Mouse (Mus musculus): ENCODE results near the gene Nudt3. TPM values are rescaled to one million over a fixed set of nuclear protein-coding genes. Genes with fewer than 3 reads are reported as not detected.
A peak's percentile ranks its signal among the peaks of the same experiment; 100 is the strongest.

The Nudt3 gene
- polyA plus RNA-seq, 1 experiment from 2014 or later: 71.2 TPM

DNA sequence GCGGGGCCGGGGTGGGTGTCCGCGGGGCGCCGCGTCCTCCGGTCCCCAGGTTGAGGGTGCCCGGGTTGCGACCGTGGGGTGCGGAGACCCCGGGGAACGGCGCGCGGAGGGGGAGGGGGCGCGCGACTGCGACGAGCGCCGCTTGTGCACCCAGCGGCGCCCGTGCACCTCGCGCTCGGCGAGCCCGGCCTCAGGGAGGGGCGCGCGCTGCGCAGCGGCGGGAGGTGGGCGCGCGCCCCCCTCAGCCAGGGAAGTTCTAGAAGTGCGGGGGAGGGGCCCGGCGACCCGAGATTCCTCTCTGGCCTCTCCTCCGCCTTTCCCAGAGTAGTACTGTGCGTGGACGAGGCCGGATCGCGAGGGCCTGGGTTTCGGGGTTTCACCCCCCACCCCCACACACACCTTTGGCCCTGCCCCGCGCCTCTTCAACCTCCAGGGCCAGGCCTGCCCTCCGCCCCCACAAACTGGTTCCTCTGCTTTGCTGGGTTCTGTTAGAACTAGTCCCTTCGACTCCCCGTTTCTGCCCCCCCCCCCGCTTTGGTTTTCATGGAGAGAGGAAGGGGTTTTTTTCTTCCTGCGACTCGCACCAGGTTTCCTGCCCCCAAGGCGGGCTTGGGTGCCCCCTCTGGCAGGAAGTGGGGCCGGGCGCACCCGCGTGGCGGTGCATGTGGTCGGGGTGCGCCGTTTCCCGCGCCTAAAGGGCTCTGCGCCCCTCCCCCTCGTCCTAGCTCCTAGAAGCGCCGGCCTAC is 65.9 kb downstream of the Nudt3 start:
- Histone ChIP-seq H3K9ac (peak overlapping the region; percentile 84), H3K4me2 (replicated peaks) (peak overlapping the region; percentile 83), H3K36me3 (no peaks in the 10 kb centered on the region), H3K27me3 (replicated peaks) (no peaks in the 10 kb centered on the region), H3K4me1 (replicated peaks) (peaks cover 31% of the 10 kb centered on the region), H3K4me3 (replicated peaks) (peak overlapping the region; percentile 89), H3K9me3 (no peaks in the 10 kb centered on the region), H3K27ac (peak overlapping the region; percentile 95)
- ATAC-seq: peak; percentile 13
- WGBS: under 1% methylated on average over 75 of the region's 75 CpGs

DNA sequence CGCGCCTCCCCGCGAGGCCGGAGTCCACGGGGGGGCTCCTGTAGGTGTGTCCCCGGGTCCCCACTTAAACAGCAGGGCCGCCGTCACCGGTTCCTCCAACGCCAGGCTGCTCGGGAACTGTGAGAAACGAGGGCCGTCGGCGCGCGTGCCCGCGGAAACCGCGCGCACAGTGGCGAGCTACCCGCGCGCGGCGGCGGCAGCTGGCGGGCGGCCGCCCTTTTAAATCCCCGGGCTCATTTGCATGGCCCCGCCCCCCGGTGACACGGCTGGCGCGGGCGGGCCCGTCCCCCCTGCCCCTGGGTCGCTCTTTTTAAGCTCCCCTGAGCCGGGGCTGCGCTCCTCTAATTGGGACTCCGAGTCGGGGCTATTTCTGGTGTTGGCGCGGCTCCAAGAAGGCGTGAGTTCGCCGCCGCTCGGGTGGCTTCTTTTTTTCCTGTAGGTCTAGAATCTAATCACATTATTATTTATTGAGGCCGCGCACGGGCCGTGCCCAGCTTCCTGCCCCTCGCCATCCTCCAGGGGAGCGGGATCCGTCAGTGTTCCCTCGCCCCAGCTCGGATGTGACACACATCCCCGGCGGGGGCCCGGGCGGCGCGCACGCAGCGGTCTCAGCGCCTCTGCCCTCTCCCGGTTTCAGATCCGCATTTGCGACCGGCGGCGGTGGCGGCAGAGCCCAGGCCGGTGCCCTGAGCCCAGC is 66.8 kb downstream of the Nudt3 start, which contains the start of gene Hmga1:
Gene Hmga1, plus strand, starts transcription at position 183 of the 697 bp plus-strand sequence.
- under 1% methylated on average over 79 of the region's 79 CpGs for WGBS

DNA sequence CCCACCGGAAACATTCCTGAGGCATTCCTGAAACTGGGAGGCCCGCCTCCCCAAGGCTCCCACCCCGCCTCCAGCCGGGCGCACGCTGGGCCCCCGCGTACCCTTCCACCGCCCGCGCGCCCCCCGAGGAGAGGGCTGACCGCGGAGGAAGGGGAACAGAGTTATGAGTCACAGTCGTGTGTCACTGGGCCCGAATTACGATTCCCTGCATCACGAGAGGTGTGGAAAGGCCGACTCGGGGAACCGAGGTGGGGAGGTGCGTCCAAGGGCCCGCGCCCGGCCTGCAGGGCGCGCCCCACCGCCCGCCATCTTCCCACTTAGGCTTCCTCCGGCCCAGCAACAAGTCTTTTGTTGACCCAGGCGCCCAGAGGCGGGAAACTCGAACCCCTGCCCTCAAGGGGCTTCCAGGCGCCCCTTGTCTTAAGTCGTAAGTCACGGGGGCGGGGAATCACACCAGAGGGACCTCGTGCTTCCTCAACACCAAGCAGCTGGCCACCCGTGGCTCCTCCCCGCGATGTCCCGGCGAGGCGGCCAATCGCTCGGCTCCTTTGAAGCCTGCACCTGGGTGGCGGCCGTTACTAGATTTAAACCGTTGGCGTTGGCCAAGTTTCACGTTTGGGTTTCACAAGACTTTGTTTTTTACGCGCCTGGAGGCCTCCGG is 67.7 kb downstream of the Nudt3 start:
- no peaks in the 10 kb centered on the region for H3K36me3 ChIP-seq
- H3K4me3 ChIP-seq (replicated peaks): peak overlapping the region; percentile 89
- ATAC-seq: peak; percentile 62
- H3K9me3 ChIP-seq: no peaks in the 10 kb centered on the region
- peak overlapping the region; percentile 84 for H3K9ac ChIP-seq
- no peaks in the 10 kb centered on the region for H3K27me3 ChIP-seq (replicated peaks)
- H3K4me1 ChIP-seq (replicated peaks): peaks cover 20% of the 10 kb centered on the region; the same call in 1 of the 2 replicates
- H3K4me2 ChIP-seq (replicated peaks): peak overlapping the region; percentile 83
- H3K27ac ChIP-seq: peak overlapping the region; percentile 95
- WGBS: under 1% methylated on average over 55 of the region's 55 CpGs

More for the DNA sequence above, 66.8 kb downstream of the Nudt3 start, which contains the start of gene Hmga1:
- Histone ChIP-seq H3K9me3 (no peaks in the 10 kb centered on the region), H3K9ac (peak within 1 kb of the TSS; percentile 84), H3K4me2 (replicated peaks) (peak within 1 kb of the TSS; percentile 83), H3K36me3 (no peaks in the 10 kb centered on the region), H3K4me3 (replicated peaks) (peak within 1 kb of the TSS; percentile 89), H3K27ac (peak within 1 kb of the TSS; percentile 95), H3K4me1 (replicated peaks) (peaks cover 25% of the 10 kb centered on the region; the same call in 1 of the 2 replicates), H3K27me3 (replicated peaks) (no peaks in the 10 kb centered on the region)
- ATAC-seq: peak; percentile 76

DNA sequence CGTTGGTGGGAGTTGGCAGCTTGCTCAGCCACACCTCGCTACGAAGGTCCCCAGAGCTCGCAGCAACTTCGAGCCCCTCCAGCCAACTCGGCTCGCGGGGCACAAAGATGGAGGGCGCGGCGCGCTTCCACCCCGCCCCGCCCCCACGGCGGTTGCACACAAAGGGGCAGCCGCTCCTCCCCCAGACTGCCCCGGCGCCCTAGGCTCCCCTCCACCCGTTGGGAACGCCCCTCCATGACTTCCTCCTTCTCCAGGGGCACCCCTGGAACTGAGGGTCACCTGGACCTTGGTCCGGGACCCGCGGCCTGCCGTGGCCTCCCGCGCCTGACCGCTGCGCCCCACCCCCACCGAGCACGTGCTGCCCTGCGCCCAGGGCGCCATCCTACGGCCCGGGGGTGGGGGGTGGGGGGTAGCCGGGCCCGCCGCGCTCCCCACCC is 68.2 kb downstream of the Nudt3 start:
- H3K36me3 ChIP-seq: no peaks in the 10 kb centered on the region
- H3K4me1 ChIP-seq (replicated peaks): peaks cover 20% of the 10 kb centered on the region; the same call in 1 of the 2 replicates
- 2% methylated on average over 36 of the region's 39 CpGs for WGBS
- ATAC-seq: peak; percentile 66
- H3K27me3 ChIP-seq (replicated peaks): no peaks in the 10 kb centered on the region
- H3K4me2 ChIP-seq (replicated peaks): peak overlapping the region; percentile 83
- peak overlapping the region; percentile 95 for H3K27ac ChIP-seq
- peak overlapping the region; percentile 89 for H3K4me3 ChIP-seq (replicated peaks)
- H3K9ac ChIP-seq: peak overlapping the region; percentile 84
- H3K9me3 ChIP-seq: no peaks in the 10 kb centered on the region

DNA sequence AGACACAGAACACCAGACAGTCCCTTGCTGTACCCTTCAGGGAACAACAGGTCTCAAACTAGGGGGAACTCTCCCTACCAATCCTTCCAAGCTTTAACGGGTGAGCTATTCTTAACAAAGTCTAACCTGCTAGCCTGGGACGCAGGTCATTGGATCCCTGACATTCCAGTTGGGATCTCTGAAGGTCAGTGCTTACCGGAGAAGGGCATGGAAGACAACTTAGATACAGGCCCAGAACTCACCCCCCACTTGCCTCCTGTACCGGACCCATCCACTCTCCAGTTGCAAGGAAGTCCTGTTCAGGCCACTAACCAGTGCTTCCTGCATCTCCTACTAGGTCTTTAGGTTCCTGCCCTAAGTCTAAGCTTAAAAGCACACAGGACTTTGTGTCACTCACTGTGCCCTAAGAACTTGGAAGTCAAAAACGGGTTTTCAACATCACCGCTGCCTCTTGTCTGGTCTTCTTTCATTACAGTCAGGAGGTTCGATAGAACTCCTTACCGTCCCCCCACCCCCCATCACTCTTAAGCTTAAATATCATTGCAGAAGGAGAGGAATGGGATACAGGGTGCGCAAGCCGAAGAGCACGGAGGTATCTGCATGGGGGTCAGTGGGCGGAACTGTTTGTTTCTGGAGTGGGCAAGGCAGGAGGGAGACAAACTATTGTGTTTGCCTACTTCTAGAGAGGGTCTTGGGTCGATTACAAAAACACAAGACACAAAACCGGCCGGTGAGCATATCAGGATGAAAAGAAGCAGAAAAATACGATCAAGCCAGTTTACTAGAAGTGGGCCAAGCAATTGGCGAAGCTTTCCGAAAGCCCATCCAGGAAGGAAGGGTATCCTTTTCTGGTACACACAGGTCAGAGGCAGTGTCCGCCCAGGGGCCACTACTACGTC is 69.0 kb downstream of the Nudt3 start:
- Histone ChIP-seq H3K4me3 (replicated peaks) (peak overlapping the region; percentile 89), H3K9ac (peak overlapping the region; percentile 84), H3K27ac (peak overlapping the region; percentile 95), H3K36me3 (no peaks in the 10 kb centered on the region), H3K4me1 (replicated peaks) (peaks cover 17% of the 10 kb centered on the region; the same call in 1 of the 2 replicates), H3K27me3 (replicated peaks) (no peaks in the 10 kb centered on the region), H3K4me2 (replicated peaks) (peak overlapping the region; percentile 83), H3K9me3 (no peaks in the 10 kb centered on the region)
- 52% methylated on average over 20 of the region's 20 CpGs for WGBS
- ATAC-seq: no peak

DNA sequence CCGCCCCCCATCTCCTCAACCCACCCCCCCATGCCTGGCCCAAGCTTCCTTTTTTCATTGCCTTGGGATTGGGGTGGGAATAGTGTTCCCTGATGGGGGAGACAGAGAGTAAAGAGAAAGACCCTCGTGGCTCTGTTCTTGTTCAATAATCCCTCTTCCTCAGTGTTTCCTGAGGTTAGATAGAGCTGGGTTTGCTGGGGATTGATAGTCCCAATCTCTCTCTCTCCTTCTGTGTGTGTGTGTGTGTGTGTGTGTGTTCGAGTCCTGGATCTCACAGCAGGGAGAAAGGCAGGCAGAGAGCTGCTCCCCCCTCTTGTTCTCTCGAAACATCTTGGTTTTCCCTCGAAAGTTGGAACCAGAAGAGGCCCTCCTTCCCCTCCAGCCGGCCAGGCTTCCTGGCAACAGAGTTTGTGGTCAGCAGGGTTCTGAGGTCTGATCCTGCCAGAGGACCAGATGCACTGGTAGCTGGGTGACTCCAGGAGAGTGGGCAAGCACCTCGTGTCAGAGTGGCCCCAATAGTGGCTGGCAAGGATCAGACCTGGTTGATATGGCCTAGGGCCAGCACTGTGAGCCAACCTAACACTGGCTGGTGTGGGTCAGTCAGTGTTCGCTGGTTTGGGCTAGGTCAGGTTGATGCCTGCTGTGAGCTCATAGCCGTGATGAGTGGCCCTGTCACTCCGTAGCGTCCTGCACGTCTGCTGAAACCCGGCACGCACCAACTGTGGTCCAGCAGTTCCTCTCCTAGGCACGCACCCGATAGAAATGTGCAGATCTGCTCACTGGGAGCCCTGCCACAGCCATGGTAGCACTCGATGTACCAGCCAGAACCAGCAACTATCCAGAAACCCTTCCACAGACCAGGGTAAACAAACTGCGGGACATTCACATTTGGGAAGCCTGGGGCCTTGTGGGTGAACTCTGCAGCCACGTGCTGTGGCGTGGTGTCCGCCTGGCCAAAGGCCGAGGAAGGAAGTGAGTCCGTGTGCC is 70.8 kb downstream of the Nudt3 start:
- Histone ChIP-seq H3K36me3 (no peaks in the 10 kb centered on the region), H3K9ac (no peak overlapping the region), H3K4me1 (replicated peaks) (peaks cover 11% of the 10 kb centered on the region; the same call in 1 of the 2 replicates), H3K9me3 (no peaks in the 10 kb centered on the region), H3K4me3 (replicated peaks) (no peak overlapping the region), H3K4me2 (replicated peaks) (no peak overlapping the region), H3K27ac (no peak overlapping the region), H3K27me3 (replicated peaks) (no peaks in the 10 kb centered on the region)
- no peak for ATAC-seq
- WGBS: 76% methylated on average over 23 of the region's 23 CpGs

DNA sequence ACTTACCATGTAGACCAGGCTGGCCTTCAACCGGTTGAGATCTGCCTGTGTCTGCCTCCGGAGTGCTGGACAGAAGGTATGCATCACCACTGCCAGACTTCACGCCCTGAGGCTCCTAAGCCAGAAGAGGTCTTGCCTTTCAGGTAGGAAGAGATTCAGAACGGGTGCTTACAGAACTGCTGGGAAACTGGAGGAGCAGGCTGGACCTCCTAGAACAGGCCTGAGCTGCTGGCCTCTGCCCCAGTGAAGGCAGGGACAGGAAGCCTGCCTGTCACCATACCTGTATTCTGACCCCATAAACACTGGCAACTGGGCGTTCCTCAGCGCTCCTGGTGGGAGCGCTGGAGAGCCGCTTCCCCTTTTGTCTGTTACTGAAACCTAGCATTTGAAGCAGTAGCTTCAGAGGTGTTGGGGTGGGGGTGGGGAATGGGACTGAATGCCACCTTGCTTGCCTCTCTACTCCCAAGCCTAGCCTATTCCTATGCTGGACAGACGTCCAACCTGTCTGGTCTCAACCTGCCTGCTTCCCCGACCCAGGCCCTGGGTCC is 71.8 kb downstream of the Nudt3 start:
- no peak for ATAC-seq
- Histone ChIP-seq H3K9ac (no peak overlapping the region), H3K27me3 (replicated peaks) (no peaks in the 10 kb centered on the region), H3K4me2 (replicated peaks) (no peak overlapping the region), H3K9me3 (no peaks in the 10 kb centered on the region), H3K4me3 (replicated peaks) (no peak overlapping the region), H3K36me3 (no peaks in the 10 kb centered on the region), H3K27ac (no peak overlapping the region), H3K4me1 (replicated peaks) (peaks cover 11% of the 10 kb centered on the region; the same call in 1 of the 2 replicates)
- 64% methylated on average over 10 of the region's 10 CpGs for WGBS

DNA sequence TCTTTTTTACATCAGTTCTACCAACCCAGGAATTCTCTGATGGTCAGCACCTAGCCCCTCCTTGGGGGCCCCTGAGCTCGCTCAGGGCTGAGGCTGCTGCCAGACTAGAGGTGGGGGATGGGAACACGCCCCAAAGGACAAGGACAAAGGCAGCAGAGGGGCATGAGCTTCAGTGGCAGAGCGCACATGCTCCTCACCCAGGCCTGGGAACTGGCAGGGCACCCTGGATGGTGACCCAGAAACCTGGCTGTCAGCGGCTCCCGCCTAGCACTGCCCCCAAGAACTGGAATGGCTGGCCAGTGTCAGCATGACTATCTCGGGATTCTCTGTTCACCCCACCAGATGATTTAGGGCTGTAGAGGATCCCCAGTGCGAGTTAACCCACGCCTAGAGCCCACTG is 74.1 kb downstream of the Nudt3 start:
- Histone ChIP-seq H3K9me3 (no peaks in the 10 kb centered on the region), H3K27me3 (replicated peaks) (no peaks in the 10 kb centered on the region), H3K4me2 (replicated peaks) (no peak overlapping the region), H3K4me1 (replicated peaks) (peaks cover 5% of the 10 kb centered on the region; the same call in 1 of the 2 replicates), H3K27ac (no peak overlapping the region), H3K4me3 (replicated peaks) (no peak overlapping the region), H3K9ac (no peak overlapping the region), H3K36me3 (no peaks in the 10 kb centered on the region)
- no peak for ATAC-seq
- 63% methylated on average over 8 of the region's 8 CpGs for WGBS

DNA sequence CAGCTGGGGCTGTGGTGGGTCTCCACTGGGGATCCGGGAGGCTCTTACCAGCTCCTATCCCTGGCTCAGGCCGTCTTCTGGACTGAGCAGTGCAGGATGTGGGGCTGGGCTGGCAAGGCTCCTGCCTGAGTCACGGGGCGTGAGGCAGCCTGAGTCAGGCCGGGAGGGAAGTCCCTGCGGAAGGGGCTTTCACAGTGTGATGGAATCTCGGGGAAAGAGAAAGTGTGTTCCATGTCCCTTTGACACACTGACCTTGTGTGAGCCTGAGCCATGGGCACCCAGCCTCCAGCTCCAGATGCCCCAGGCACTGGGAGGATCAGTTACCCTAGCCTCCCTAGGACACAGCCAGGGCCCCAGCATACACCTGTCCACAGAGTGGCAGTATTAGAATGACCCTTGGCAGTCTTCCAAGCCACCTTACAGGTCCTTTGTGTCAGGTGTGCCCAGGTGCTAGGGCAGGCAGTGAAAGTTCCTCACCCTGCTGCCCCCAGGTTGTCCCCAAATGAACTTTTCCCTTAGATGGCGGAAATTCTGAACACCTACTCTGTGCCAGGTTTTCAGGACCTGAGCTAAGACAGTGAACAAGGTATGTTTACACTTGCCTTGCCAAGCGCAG is 75.9 kb downstream of the Nudt3 start:
- Histone ChIP-seq H3K4me3 (replicated peaks) (no peak overlapping the region), H3K9ac (no peak overlapping the region), H3K4me2 (replicated peaks) (no peak overlapping the region), H3K4me1 (replicated peaks) (peaks cover 8% of the 10 kb centered on the region; the same call in 1 of the 2 replicates), H3K9me3 (no peaks in the 10 kb centered on the region), H3K27ac (no peak overlapping the region), H3K36me3 (no peaks in the 10 kb centered on the region), H3K27me3 (replicated peaks) (no peaks in the 10 kb centered on the region)
- ATAC-seq: no peak; the same call in 1 of the 2 replicates
- 59% methylated on average over 9 of the region's 9 CpGs for WGBS

DNA sequence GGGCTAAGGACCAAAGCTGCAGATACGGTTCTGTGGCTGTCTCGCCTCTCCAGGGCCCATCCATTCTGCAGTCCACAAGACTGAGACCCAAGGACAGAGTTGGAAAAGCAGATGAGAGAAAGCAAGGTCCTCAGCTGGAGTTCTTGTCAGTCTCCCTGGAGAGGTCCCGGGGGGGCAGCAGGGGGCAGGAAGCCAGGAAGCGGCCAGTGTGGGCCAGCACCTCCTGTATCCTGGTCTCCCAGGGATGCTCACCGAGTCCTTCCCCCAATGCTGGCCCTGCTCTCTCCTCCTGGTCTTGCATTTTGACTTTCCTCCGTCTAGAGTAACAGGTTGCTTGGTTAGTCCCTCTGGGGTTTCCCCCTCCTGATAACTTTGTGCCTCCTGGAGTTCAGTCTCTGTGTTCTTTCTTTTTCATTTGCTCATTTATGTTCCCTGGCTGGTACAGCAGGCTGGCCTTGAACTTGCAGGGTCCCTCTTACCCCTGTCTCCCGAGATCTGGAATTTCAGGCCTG is 76.7 kb downstream of the Nudt3 start:
- H3K9me3 ChIP-seq: no peaks in the 10 kb centered on the region
- H3K4me2 ChIP-seq (replicated peaks): no peak overlapping the region
- H3K27ac ChIP-seq: no peak overlapping the region
- no peaks in the 10 kb centered on the region for H3K27me3 ChIP-seq (replicated peaks)
- ATAC-seq: no peak
- peaks cover 8% of the 10 kb centered on the region; the same call in 1 of the 2 replicates for H3K4me1 ChIP-seq (replicated peaks)
- WGBS: 73% methylated on average over 7 of the region's 7 CpGs
- H3K4me3 ChIP-seq (replicated peaks): no peak overlapping the region
- H3K9ac ChIP-seq: no peak overlapping the region
- no peaks in the 10 kb centered on the region for H3K36me3 ChIP-seq
